Mouse (Mus musculus): Measurements from ENCODE around the gene Gstt3.

DNA sequence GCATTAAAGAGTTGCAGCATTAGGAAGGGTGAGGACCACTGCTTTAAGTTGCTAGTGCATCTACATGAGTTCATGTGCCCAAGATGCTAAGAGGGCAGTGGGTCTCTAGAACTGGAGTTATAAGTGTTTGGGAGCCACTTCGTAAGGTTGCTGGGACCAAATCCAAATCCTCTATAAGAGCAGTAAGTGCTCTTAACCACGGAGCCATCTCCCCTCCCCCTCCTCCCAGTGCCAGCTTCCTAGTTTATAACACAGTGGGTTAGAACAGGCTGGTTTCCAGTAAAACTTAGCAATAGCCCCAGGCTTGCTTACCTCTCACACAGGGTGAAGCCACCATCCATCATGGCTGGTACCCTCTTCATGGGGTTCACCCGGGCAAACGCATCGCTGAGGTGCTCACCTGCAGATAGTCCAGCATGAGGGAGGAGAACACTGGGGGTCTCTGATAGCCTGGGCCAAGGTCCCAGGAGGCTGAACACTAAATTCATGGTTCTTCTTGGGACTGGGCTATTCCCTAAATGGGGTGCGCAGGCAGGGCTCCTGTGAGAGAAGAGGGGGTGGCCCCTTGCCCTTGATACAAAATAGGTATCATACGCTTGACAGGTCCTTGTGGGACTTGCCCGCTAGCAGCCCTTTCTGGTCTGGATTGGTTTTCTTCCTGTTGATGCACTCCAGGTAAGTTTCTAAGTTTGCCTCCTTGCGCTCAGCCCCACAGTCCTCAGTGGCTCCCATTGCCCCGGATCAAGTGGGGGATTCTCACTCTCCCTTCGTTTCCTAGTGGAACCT is 15.7 kb upstream of the Gstt3 start:
- no peak for TF ChIP-seq POLR2A (IDR thresholded peaks at IDR 0.05; ENCODE audit: insufficient read depth, low read length)
- TF ChIP-seq CTCF (IDR thresholded peaks at IDR 0.05; ENCODE audit: low read depth, low read length), result no peak
- TF ChIP-seq EP300 (IDR thresholded peaks at IDR 0.05; ENCODE audit: insufficient read depth, low read depth, low read length), result no peak
